Mouse (Mus musculus): ENCODE results near the gene Pon1.

Gene Pon1

DNA sequence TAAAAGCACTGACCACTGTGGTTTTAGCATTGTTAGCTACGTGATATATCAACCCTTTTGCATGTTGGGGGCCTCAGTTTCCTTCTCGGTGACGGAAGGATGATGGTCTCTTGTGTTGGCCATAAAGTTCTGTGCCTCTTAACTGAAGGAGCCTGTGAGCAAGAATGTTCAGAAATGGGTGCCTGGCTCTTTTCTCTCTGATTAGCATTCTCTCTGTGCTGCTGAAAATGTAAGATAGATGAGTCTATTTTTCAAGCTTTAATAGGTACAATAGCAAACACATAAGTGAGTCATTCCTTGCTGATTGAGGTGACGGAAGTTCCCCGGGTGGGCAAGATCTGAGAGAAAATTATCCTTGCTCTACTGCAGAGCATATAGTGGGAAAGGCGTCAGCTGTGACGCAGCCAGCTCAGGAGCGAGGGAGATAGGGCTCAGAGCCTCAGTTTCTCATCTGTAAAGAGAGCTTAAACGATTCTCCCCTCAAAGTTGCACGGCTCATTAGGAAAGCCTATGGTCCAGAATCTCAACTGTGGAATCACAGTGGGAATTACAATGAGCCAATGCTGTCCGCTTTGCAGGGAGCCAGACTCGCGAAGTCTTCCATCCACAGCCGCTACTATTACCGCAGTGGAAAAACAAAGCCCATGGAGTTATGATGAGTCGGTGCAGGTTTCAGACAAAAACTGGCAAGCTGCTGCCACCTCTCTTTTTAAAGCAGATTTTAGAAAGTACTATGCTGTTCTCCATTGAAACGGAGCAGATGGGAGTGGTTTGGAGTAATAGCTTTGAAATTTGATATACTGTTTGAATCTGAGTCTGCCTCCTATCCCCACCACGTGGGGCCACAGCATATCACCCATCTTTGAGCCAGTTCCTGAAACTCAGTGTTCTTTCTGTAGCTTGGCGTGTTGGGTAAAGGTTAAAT lies 15.5 kb downstream of the Pon1 start:
- no peak for DNase-seq (ENCODE audit: low read depth, low spot score)

DNA sequence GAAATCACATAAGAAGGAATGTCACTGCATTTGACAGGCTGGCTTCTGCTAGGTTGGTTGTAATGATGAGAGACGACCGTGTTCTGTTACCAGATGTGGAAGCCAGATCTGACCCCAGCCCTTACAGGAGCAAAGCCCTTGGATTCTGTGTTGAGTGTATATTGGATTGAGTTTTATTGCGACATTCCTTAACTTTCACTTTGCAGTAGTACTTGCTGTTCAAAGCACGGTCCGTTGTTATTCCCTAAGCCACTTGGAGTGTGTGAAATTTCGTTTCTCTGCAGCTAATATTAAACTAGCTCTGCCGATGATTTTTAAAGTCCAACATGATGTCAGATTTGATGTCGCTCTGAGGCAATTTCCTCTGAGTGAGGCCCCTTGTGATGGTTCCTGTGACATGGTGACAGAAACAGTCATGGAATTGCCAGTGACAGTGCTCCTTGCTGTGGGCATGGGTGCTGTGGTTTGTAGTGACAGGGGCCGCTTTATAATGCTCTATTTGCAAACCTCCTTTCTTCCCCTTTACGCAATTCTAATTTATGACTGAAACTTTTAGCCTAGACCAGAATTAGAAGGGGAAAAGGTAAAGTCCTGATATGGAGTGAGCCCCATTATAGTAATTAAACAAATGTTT lies 19.4 kb downstream of the Pon1 start:
- DNase-seq (ENCODE audit: low read depth, low spot score), result no peak

GRCm38 (mm10) chr6:5172571-5172970 lies 21.2 kb downstream of the Pon1 start:
- DNase-seq (ENCODE audit: low read depth, low spot score), result peak; percentile 8

GRCm38 (mm10) chr6:5171418-5171817 lies 22.3 kb downstream of the Pon1 start:
- no peak for DNase-seq (ENCODE audit: low read depth, low spot score)

DNA sequence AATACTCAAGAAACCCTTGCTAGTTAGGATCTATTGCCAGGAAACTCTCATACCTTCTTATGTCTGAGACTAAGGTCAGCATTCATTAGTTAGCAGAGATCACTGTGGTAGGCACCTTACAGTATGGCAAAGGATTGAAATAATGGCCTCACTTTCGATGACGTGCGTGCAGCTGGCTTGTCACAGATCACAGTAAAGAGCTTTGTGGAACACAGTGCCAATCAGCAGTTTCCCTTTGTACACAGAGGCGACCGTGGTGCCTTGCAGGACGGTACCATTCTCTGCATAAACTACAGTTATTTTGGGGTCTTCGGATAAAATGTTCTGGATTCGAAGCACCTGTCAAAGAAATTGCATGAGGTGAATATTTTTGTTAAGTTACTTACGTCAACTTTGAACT lies 25.6 kb downstream of the Pon1 start:
- no peak for DNase-seq (ENCODE audit: low read depth, low spot score)

DNA sequence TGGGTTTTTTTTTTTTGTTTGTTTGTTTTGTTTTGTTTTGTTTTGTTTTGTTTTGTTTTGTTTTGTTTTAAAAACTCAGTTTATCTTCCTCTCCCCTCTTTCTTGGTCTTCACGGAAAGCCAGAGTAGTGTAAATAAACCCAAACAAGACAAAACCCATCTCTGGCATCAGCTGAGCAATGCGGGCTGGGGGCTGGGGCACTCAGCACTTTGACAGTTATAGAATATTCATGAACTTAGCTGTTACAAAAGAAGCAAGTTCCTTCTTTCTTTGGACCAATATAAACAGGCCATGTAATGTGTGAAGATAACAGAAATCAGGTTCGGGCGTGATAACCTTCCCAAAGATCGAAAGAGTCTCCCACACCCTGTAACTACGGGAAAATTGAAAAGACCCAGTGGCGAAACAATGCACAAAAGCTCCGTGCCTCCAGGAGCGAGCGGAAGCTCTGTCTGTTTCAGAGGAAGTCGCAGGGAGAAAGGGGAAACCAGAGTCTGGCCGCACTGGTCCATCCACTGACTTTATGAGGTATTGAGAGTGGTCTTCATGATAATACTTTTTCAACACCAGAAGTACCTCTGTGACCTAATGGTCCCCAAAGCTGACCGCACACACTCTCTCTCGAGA lies 26.6 kb downstream of the Pon1 start:
- DNase-seq (ENCODE audit: low read depth, low spot score), result peak; percentile 6

- DNase-seq (ENCODE audit: low read depth, low spot score), result no peak
These were observed 28.9 kb downstream of the Pon1 start for GRCm38 (mm10) chr6:5164855-5165254.

DNA sequence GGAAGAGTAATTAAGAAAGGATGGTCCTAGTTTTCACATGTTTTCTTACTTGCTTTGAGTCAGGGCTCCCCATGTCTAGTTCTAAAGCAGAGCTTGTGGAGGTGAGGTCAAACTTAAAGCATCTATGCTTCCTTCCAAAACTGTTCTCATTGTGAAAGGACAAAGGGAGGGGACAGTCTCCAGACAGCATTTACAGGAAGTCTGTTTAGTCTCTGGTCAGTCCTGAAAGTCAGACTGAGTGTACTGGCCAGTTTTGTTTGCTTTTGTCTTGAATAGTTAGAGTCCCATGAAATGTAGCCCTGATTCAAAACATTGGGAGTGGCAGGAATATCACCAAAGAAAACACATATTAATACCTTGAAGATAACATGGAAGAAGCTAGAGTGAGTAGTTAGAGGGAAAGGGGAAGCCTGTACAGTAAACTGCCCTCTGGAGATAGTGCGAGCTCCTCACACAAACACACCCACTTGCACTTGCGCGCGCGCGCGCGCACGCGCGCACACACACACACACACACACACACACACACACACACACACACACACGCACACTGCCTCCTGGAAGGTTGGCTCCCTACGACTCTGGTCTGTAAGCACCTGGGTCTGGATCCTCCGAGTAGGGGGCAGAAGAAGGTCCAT lies 30.1 kb downstream of the Pon1 start:
- no peak for DNase-seq (ENCODE audit: low read depth, low spot score)

GRCm38 (mm10) chr6:5162052-5162451 lies 31.7 kb downstream of the Pon1 start:
- DNase-seq (ENCODE audit: low read depth, low spot score), result no peak

DNA sequence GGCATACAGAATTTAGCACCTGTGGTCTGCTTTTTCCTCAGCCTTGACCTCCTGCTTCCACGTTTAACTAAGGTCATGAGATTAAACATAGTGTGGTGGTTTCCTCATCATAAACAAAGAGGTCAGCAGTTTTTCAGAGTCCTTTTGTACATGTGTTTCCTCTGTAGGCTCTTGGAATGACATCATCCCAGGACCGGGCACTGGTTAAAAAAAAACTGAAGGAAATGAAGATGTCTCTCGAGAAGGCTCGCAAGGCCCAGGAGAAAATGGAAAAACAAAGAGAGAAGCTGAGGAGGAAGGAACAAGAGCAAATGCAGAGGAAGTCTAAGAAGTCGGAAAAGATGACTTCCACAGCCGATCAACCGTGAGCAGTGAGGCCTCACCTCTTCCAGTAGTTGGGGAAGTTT lies 34.4 kb downstream of the Pon1 start:
- no peak for DNase-seq (ENCODE audit: low read depth, low spot score)

GRCm38 (mm10) chr6:5156541-5157425 lies 37.0 kb downstream of the Pon1 start:
- no peak for DNase-seq (ENCODE audit: low read depth, low spot score)

DNA sequence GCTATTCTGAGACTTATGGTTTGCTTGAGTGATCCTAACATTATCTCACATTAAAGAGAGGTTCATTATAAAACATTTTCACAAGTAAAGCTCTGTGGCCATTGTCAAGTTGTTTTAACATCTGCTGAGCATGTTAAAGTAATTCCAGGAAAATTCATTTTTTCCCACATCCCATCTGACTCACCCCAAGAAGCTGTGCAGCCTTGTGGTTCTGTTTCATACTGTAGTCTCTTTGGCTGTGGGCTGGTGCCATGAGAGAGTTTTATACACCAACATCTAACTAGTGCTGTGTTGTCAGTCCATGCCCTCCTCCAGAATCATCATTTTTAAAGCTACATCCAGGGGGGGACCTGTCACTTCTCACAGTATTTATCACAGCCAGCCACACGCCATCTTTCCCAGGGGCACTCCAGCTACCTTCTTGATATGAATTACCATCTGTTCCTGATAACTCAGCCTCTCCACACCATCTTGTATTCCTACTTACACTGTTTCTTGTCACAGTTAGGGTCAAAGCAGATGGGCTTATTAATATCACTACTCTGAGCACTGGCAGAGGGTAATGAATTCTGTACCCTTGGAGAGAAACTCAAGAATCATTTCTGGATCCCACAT lies 38.3 kb downstream of the Pon1 start:
- no peak for DNase-seq (ENCODE audit: low read depth, low spot score)

DNA sequence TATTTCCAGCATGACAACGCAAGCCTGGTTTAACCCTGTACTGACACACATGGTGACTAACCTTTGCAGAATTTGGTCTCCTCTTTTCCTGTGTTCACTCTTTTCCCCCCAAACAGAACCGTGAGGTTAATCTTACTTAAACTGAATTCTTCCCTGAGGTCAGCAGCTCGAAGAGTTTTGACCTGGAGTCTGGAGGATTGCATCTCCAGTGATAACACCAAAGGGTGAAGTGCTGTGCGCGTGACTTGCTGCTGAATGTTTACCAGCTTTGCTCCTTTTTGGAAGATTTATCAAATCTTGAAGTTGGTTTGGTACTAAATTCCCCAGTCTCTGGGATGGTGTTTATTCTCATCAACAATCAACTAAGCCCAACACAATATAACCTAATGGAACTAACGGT lies 39.0 kb downstream of the Pon1 start:
- no peak for DNase-seq (ENCODE audit: low read depth, low spot score)

- no peak for DNase-seq (ENCODE audit: low read depth, low spot score)
These were observed 41.6 kb downstream of the Pon1 start for GRCm38 (mm10) chr6:5152185-5152584.

DNA sequence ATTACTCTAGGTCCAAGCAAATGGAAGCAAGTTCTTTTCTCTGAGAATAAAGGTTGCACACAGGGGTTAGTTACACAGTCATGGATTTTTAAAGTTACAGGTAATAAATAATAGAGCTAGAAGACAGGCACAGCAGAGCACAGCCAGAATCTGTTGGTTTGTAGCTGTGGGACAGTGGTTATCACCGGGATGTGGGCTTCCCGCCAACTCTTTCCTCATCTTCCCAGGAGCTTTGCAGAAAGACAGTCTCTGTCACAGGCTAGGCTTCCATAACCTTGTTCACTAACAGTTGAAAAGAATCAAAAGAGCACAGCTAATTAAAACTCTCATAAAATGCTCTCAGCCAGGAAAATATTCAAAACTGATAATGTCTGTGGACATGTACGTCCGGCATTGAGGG lies 42.6 kb downstream of the Pon1 start:
- DNase-seq (ENCODE audit: low read depth, low spot score), result no peak

DNA sequence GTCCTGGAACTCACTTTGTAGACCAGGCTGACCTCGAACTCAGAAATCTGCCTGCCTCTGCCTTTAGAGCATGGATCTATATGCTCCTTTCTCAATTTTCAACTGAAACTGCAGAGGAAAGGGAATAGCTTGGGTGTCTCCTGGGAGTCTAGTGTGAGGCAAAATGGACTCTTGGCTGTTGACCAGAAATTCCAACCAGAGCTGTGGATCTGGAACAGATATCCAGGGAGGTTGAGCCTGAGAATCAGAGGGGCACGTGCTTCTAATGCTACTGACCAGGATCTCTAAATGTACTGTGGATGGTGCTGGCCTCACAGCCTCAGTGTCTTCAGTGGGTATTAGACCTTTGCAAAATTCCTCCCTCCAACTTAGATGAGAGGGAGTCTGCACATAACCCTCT lies 43.8 kb downstream of the Pon1 start:
- DNase-seq (ENCODE audit: low read depth, low spot score), result no peak

GRCm38 (mm10) chr6:5147488-5148142 lies 46.1 kb downstream of the Pon1 start:
- DNase-seq (ENCODE audit: low read depth, low spot score), result no peak

- DNase-seq (ENCODE audit: low read depth, low spot score), result no peak
These were observed 54.1 kb downstream of the Pon1 start for GRCm38 (mm10) chr6:5139666-5140065.

DNA sequence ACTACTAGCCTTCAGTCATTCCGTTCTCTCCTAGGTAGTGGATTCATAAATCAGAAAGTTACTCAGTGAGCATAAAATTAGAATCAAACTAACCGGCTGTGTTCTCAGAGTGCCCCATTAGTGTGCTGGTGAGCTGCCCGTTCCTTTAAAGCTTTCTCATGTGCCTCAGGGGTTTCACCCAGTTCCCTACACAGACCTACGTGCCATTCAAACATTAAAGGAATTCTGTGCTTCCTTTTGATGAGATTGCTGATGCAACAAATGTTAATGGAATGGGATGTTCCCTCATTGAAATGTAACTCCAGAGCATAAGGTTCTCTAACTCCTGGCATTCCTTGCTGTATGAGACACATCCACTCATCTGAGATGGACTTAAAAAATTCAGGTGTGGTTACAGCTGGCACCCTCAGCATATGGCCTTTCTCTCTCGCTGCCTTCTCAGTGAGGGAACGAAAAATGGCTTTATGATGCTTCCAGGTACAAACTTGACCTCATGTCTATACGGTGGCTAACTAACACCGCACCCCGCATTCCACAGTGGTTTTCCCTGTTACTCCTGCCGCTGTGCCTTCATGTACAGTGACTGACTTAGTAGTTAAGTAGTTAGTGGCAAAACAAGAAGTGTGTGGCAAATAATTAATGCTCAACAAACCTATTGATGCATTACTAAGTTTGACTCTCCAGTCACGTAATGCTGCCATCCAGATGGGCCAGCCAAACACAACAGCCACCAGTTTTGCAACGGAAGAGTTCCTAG lies 54.7 kb downstream of the Pon1 start:
- DNase-seq (ENCODE audit: low read depth, low spot score), result no peak

Data from ES-CJ7 (cell line).